15 mouse cellular contexts compared by ENCODE assay signal in genomic region chrX:96099003-96099402, GRCm38 (mm10). TPM values are rescaled to one million over a fixed set of nuclear protein-coding genes. Genes with fewer than 3 reads are reported as not detected.
DNase-seq lines count a peak whose midpoint lies in the region; ATAC-seq and TF ChIP-seq lines count a peak whose summit lies in the region.
"Had no signal": no experiment of that assay in that cellular context is flagged by ENCODE, and none has a peak within 500 bp of the region (broad histone marks: within the 10 kb centered on the region; RNA-seq: fewer than 3 reads in every experiment).

No protein-coding gene starts in this region.

- 0 out of 2 replicates have a peak, but pooled peaks cover 2% of the 10 kb centered on the region for H3K4me1 ChIP-seq in liver, postnatal 0 days (ENCODE audit: insufficient read depth)
- H3K4me1 ChIP-seq in liver, embryonic 12.5 days: peaks cover 20% of the 10 kb centered on the region
- 0 out of 2 replicates have a peak, but pooled peaks cover 3% of the 10 kb centered on the region for H3K4me1 ChIP-seq in embryonic fibroblast, embryonic 13.5 days (ENCODE audit: control insufficient read depth, insufficient read depth, low read length)
- H3K4me1 ChIP-seq: embryonic facial prominence, embryonic 15.5 days; forebrain, embryonic 15.5 days had no signal

- no peaks in the 10 kb centered on the region for H3K9me3 ChIP-seq in liver, postnatal 0 days (ENCODE audit: low read length)
- H3K9me3 ChIP-seq in liver, embryonic 12.5 days (replicated peaks): no peaks in the 10 kb centered on the region
- H3K9me3 ChIP-seq: embryonic facial prominence, embryonic 15.5 days; forebrain, embryonic 15.5 days; limb, embryonic 10.5 days; liver, embryonic 15.5 days had no signal

- no peak for ATAC-seq in liver, postnatal 0 days
- no peak for ATAC-seq in liver, embryonic 12.5 days
- ATAC-seq: forebrain, embryonic 15.5 days had no signal

- DNase-seq in liver, postnatal 0 days: no peak
- peak; percentile 31 for DNase-seq in kidney, postnatal 10 days
- peak; percentile 24 to 41 for DNase-seq in lung, postnatal 4 days
- DNase-seq in right cerebral cortex, postnatal 10 days (ENCODE audit: low spot score in 2 of 2): no peak
- DNase-seq in left cerebral cortex, adult 18-20 months (ENCODE audit: low spot score in 2 of 2): no peak
- DNase-seq: cerebellum, adult 18-20 months; gastrocnemius, postnatal 10 days; right cerebral cortex, postnatal 14 days; thymus, adult 2 months had no signal

- H3K27ac ChIP-seq in liver, postnatal 0 days (ENCODE audit: low read depth): no peak overlapping the region
- H3K27ac ChIP-seq in liver, embryonic 12.5 days: no peak overlapping the region
- peak overlapping the region; percentile 47; the same call in 1 of the 2 replicates for H3K27ac ChIP-seq in embryonic fibroblast, embryonic 13.5 days (ENCODE audit: insufficient read depth, low read length)
- H3K27ac ChIP-seq: embryonic facial prominence, embryonic 15.5 days; forebrain, embryonic 15.5 days; limb, embryonic 10.5 days; liver, embryonic 15.5 days had no signal

- no peak overlapping the region for H3K4me3 ChIP-seq in liver, postnatal 0 days (ENCODE audit: low read depth, low read length)
- no peak overlapping the region for H3K4me3 ChIP-seq in liver, embryonic 12.5 days
- H3K4me3 ChIP-seq in embryonic fibroblast, embryonic 13.5 days (ENCODE audit: insufficient read depth, low read length): peak overlapping the region; percentile 48
- H3K4me3 ChIP-seq: embryonic facial prominence, embryonic 15.5 days; forebrain, embryonic 15.5 days; limb, embryonic 10.5 days; liver, embryonic 15.5 days had no signal

- 82% methylated on average over 2 of the region's 2 CpGs for WGBS in liver, postnatal 0 days (ENCODE audit: insufficient replicate concordance)
- WGBS in liver, embryonic 12.5 days (ENCODE audit: insufficient replicate concordance): 82% methylated on average over 2 of the region's 2 CpGs

- TF ChIP-seq EP300 in liver, postnatal 0 days (IDR thresholded peaks at IDR 0.05; ENCODE audit: low read depth): no peak

- peak overlapping the region; percentile 22; the same call in 1 of the 2 replicates for H3K4me2 ChIP-seq in liver, postnatal 0 days (ENCODE audit: low read depth, low read length)
- no peak overlapping the region for H3K4me2 ChIP-seq in liver, embryonic 12.5 days
- H3K4me2 ChIP-seq: embryonic facial prominence, embryonic 15.5 days; forebrain, embryonic 15.5 days had no signal

- peaks cover 4% of the 10 kb centered on the region; the same call in 1 of the 2 replicates for H3K27me3 ChIP-seq in liver, postnatal 0 days (ENCODE audit: insufficient read depth, low read length)
- H3K27me3 ChIP-seq in liver, embryonic 12.5 days (replicated peaks): 0 out of 2 replicates have a peak, but pooled peaks cover 3% of the 10 kb centered on the region
- H3K27me3 ChIP-seq: embryonic facial prominence, embryonic 15.5 days; forebrain, embryonic 15.5 days; liver, embryonic 15.5 days had no signal

- H3K36me3 ChIP-seq in liver, postnatal 0 days (replicated peaks; ENCODE audit: insufficient read depth, low read length): no peaks in the 10 kb centered on the region
- H3K36me3 ChIP-seq in liver, embryonic 12.5 days: no peaks in the 10 kb centered on the region
- H3K36me3 ChIP-seq: embryonic facial prominence, embryonic 15.5 days; forebrain, embryonic 15.5 days; limb, embryonic 10.5 days; liver, embryonic 15.5 days had no signal

- TF ChIP-seq CTCF in liver, postnatal 0 days (IDR thresholded peaks at IDR 0.05; ENCODE audit: low read depth): no peak
- no peak for TF ChIP-seq CTCF in embryonic fibroblast, embryonic 13.5 days (IDR thresholded peaks at IDR 0.05; ENCODE audit: borderline replicate concordance, insufficient read depth, low read length)

- TF ChIP-seq POLR2A in embryonic fibroblast, embryonic 13.5 days (IDR thresholded peaks at IDR 0.05; ENCODE audit: low read depth, low read length): no peak

- no peak overlapping the region for H3K9ac ChIP-seq in liver, postnatal 0 days (replicated peaks)
- H3K9ac ChIP-seq in liver, embryonic 12.5 days: no peak overlapping the region
- H3K9ac ChIP-seq: embryonic facial prominence, embryonic 15.5 days; forebrain, embryonic 15.5 days; liver, embryonic 15.5 days had no signal

RNA-seq across cellular contexts. Expression of gene Msn, which starts 3.2 kb away (rescaled TPM):
- polyA plus RNA-seq in liver, postnatal 0 days (2015; fragmentation: Nextera tagmentation; extraction: Ambion mirVana): 32.0 and 36.7 TPM in 2 replicates
- polyA plus RNA-seq in liver, embryonic 12.5 days (2016; fragmentation: Nextera tagmentation; extraction: Ambion mirVana): 76.7 and 79.1 TPM in 2 replicates
- polyA plus RNA-seq in embryonic fibroblast, embryonic 13.5 days (2011; ENCODE audit: insufficient read length, low read depth, missing spikeins): 473 and 817 TPM in 2 replicates
- 10 to 100 TPM; 18.6 to 20.2 TPM for total RNA-seq in left cerebral cortex, adult 18-20 months (2021)

Comparison
In these comparisons a context has a peak if more than half of its experiments do, and no peak if none do; other contexts are left out.
1. DNase-seq: peak in kidney, postnatal 10 days (single experiment) and lung, postnatal 4 days (2 of 2); none in liver, postnatal 0 days (single experiment), right cerebral cortex, postnatal 10 days (0 of 2) and left cerebral cortex, adult 18-20 months (0 of 2).